Mouse (Mus musculus) midbrain, embryonic 16.5 days (tissue): ENCODE data around the gene Rufy3. TPM values are rescaled to one million over a fixed set of nuclear protein-coding genes. Genes with fewer than 3 reads are reported as not detected.

ENCODE experiments used
- ATAC-seq: fragments of 200-750 bp; cut with Nextera tagmentation; 2 replicates; pipeline ENCODE4 v1.8.0; 2017; ENCODE audit warnings: moderate TSS enrichment
- H3K27ac ChIP-seq: fragments of 300-500 bp; sonication (generic); 2 replicates; pipeline ENCODE4 v1.5.1; 2014; ENCODE audit warnings: mild to moderate bottlenecking, low read length, mixed read lengths
- H3K27me3 ChIP-seq: fragments of 300-500 bp; sonication (generic); 2 replicates; pipeline ENCODE4 v1.6.1; 2014; ENCODE audit warnings: low read depth, low read length, mixed read lengths; ENCODE audit not compliant: control insufficient read depth, insufficient read depth
- H3K36me3 ChIP-seq: fragments of 300-500 bp; sonication (generic); 2 replicates; pipeline ENCODE4 v1.6.1; 2014; ENCODE audit warnings: mild to moderate bottlenecking, low read length, moderate library complexity, mixed read lengths; ENCODE audit not compliant: control insufficient read depth, insufficient read depth
- H3K4me1 ChIP-seq: fragments of 300-500 bp; sonication (generic); 2 replicates; pipeline ENCODE4 v1.6.1; 2014; ENCODE audit warnings: mild to moderate bottlenecking, low read length, mixed read lengths; ENCODE audit not compliant: control insufficient read depth, insufficient read depth
- H3K4me2 ChIP-seq: fragments of 300-500 bp; sonication (generic); 2 replicates; pipeline ENCODE4 v1.6.1; 2014; ENCODE audit warnings: mild to moderate bottlenecking, low read length, mixed read lengths
- H3K4me3 ChIP-seq: fragments of 300-500 bp; sonication (generic); 2 replicates; pipeline ENCODE4 v1.5.1; 2014; ENCODE audit warnings: low read depth, mild to moderate bottlenecking, low read length, moderate library complexity, mixed read lengths
- H3K9ac ChIP-seq: fragments of 300-500 bp; sonication (generic); 2 replicates; pipeline ENCODE4 v1.6.1; 2014; ENCODE audit warnings: low read depth, low read length, mixed read lengths
- H3K9me3 ChIP-seq: fragments of 300-500 bp; sonication (generic); replicated peaks from 2 replicates; pipeline ENCODE4 v1.6.1; 2014; ENCODE audit warnings: mild to moderate bottlenecking, low read length, mixed read lengths; ENCODE audit not compliant: control insufficient read depth, poor library complexity, severe bottlenecking
- WGBS: fragments of 180-500 bp; shearing (Covaris S2); extraction: QIAGEN DNeasy Blood & Tissue Kit; methylation state at CpG from one replicate; pipeline ENCODE4 v1.1.7; 2014; 5-methylcytosine and 5-hydroxymethylcytosine counted together
- polyA plus RNA-seq: library from polyadenylated mRNA; unstranded; fragments of >200 nt; fragmentation: Nextera tagmentation; extraction: Ambion mirVana; gene quantifications from 2 replicates; pipeline ENCODE4 v1.2.1, GENCODE M21; 2015

Gene Rufy3
- polyA plus RNA-seq, 1 experiment from 2014 or later, result 307 TPM

- Histone ChIP-seq H3K36me3 (no peaks in the 10 kb centered on the region), H3K27me3 (no peaks in the 10 kb centered on the region), H3K9ac (peak overlapping the region; percentile 58), H3K4me1 (peaks cover 43% of the 10 kb centered on the region), H3K4me2 (peak overlapping the region; percentile 83), H3K27ac (peak overlapping the region; percentile 64), H3K9me3 (no peaks in the 10 kb centered on the region), H3K4me3 (peak overlapping the region; percentile 67)
- WGBS, result 21% methylated on average over 13 of the region's 13 CpGs
- ATAC-seq, result no peak
Measured at GRCm38 (mm10) chr5:88587211-88587934, 22.5 kb downstream of the Rufy3 start.

GRCm38 (mm10) chr5:88588481-88588880, 23.6 kb downstream of the Rufy3 start:
- Histone ChIP-seq H3K27ac (no peak overlapping the region), H3K9ac (no peak overlapping the region), H3K4me3 (no peak overlapping the region), H3K9me3 (no peaks in the 10 kb centered on the region), H3K4me1 (peaks cover 43% of the 10 kb centered on the region), H3K4me2 (peak overlapping the region; percentile 30; the same call in 1 of the 2 replicates), H3K36me3 (no peaks in the 10 kb centered on the region), H3K27me3 (no peaks in the 10 kb centered on the region)
- 47% methylated on average over 5 of the region's 5 CpGs for WGBS
- ATAC-seq, result no peak

GRCm38 (mm10) chr5:88593421-88594172, 28.8 kb downstream of the Rufy3 start:
- Histone ChIP-seq H3K4me2 (no peak overlapping the region), H3K9ac (no peak overlapping the region), H3K4me3 (no peak overlapping the region), H3K27me3 (no peaks in the 10 kb centered on the region), H3K27ac (no peak overlapping the region), H3K9me3 (no peaks in the 10 kb centered on the region), H3K36me3 (no peaks in the 10 kb centered on the region; the same call in 1 of the 2 replicates), H3K4me1 (peaks cover 11% of the 10 kb centered on the region)
- 94% methylated on average over 13 of the region's 13 CpGs for WGBS
- ATAC-seq, result no peak

- Histone ChIP-seq H3K27ac (no peak overlapping the region), H3K9me3 (no peaks in the 10 kb centered on the region), H3K4me3 (no peak overlapping the region), H3K27me3 (no peaks in the 10 kb centered on the region), H3K36me3 (no peaks in the 10 kb centered on the region; the same call in 1 of the 2 replicates), H3K4me2 (no peak overlapping the region), H3K9ac (no peak overlapping the region), H3K4me1 (peaks cover 5% of the 10 kb centered on the region)
- WGBS, result 95% methylated on average over 7 of the region's 7 CpGs
- no peak for ATAC-seq
Measured at GRCm38 (mm10) chr5:88594173-88594569, 29.3 kb downstream of the Rufy3 start.

- Histone ChIP-seq H3K36me3 (no peaks in the 10 kb centered on the region; the same call in 1 of the 2 replicates), H3K27me3 (no peaks in the 10 kb centered on the region), H3K27ac (no peak overlapping the region), H3K9me3 (no peaks in the 10 kb centered on the region), H3K4me2 (no peak overlapping the region), H3K4me3 (no peak overlapping the region), H3K9ac (no peak overlapping the region), H3K4me1 (peaks cover 2% of the 10 kb centered on the region; the same call in 1 of the 2 replicates)
- ATAC-seq, result no peak
- 90% methylated on average over 5 of the region's 5 CpGs for WGBS
Measured at GRCm38 (mm10) chr5:88595537-88596455, 31.0 kb downstream of the Rufy3 start.

GRCm38 (mm10) chr5:88598961-88599360, 34.1 kb downstream of the Rufy3 start:
- Histone ChIP-seq H3K9ac (no peak overlapping the region), H3K4me3 (no peak overlapping the region), H3K27me3 (no peaks in the 10 kb centered on the region), H3K4me2 (no peak overlapping the region), H3K36me3 (no peaks in the 10 kb centered on the region; the same call in 1 of the 2 replicates), H3K9me3 (no peaks in the 10 kb centered on the region), H3K4me1 (peaks cover 5% of the 10 kb centered on the region), H3K27ac (no peak overlapping the region)
- 96% methylated on average over 6 of the region's 6 CpGs for WGBS
- ATAC-seq, result no peak

- Histone ChIP-seq H3K27me3 (no peaks in the 10 kb centered on the region), H3K4me1 (peaks cover 5% of the 10 kb centered on the region), H3K4me3 (no peak overlapping the region), H3K9me3 (no peaks in the 10 kb centered on the region), H3K9ac (no peak overlapping the region), H3K27ac (no peak overlapping the region), H3K36me3 (peaks cover 3% of the 10 kb centered on the region; the same call in 1 of the 2 replicates), H3K4me2 (no peak overlapping the region)
- ATAC-seq, result no peak
- WGBS, result 80% methylated on average over 2 of the region's 2 CpGs
Measured at GRCm38 (mm10) chr5:88602030-88602429, 37.2 kb downstream of the Rufy3 start.

GRCm38 (mm10) chr5:88602713-88603112, 37.9 kb downstream of the Rufy3 start:
- Histone ChIP-seq H3K27me3 (no peaks in the 10 kb centered on the region), H3K4me1 (peaks cover 5% of the 10 kb centered on the region), H3K27ac (no peak overlapping the region), H3K9me3 (no peaks in the 10 kb centered on the region), H3K9ac (no peak overlapping the region), H3K4me2 (no peak overlapping the region), H3K4me3 (no peak overlapping the region), H3K36me3 (peaks cover 3% of the 10 kb centered on the region; the same call in 1 of the 2 replicates)
- WGBS, result 90% methylated on average over 3 of the region's 3 CpGs
- ATAC-seq, result no peak
